Mouse (Mus musculus): ENCODE results near the gene Med27.

Med27 gene

DNA sequence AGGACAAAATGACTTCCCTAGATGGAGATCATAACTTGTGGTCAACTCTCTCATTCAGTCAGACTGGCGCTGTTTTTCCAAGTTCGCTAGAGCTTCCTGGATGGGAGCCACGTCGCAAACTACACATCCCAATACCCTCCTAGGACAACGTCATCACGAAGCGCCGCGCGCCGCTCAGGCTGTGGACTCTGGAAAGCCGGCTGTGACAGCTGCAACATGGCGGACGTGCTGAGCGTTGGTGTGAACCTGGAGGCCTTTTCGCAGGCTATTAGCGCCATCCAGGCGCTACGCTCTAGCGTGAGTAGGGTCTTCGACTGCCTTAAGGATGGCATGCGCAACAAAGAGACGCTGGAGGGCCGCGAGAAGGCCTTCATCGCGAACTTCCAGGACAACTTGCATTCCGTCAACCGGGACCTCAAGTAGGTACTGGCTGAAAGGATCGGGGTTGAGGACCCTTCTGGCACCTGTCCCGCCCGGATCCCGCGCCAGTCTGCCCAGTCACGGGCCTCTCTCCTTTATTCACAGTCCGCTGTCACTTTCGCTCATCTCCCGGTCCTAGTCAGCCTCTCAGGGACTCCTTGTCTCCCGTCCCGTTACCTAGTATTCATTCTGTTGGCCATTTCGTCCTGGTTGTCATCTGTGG is at the start of gene Med27:
Gene Med27 (plus strand): TSS at position 191 of the 643 bp plus-strand sequence.
- DNase-seq = peak; percentile 97 to 98

DNA sequence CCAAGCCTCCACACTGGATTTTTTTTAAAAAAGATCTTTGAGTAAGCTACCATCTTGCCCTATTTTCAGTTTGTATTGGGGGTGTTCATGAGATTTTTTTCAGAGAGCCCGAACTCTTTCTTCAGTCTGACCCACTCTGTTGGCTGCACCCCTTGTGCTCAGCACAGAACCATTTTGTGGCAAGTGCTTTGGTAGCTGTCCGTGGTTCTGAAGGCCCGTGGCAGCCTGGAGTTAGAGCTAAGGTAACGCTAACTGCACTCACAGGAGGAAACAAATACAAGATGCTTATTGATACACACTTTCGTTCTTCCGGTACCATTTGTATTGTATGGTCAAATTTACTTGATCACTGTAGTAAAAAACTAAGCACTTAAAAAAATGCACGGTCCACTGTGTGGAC is 36.7 kb upstream of the Med27 start:
- no peak for DNase-seq

DNA sequence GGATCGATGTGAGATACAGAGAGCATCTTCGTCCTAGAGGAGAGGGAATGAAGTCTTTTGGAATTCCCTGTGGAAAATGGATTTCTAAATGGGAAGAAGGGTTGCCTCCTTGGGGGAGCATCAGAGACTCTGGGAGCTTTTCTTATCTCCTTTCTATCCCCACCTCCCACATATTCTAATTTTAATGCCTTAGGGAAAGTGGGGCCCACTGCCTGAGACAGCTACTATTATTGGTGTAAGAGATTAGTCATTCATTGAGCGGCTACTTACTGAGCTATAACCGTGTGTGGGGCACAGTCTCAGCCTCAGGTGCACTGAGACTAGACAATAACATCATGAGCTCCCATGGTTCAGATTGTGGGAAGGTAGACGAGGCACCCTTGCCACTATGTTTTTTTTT is 34.6 kb upstream of the Med27 start:
- no peak for DNase-seq

DNA sequence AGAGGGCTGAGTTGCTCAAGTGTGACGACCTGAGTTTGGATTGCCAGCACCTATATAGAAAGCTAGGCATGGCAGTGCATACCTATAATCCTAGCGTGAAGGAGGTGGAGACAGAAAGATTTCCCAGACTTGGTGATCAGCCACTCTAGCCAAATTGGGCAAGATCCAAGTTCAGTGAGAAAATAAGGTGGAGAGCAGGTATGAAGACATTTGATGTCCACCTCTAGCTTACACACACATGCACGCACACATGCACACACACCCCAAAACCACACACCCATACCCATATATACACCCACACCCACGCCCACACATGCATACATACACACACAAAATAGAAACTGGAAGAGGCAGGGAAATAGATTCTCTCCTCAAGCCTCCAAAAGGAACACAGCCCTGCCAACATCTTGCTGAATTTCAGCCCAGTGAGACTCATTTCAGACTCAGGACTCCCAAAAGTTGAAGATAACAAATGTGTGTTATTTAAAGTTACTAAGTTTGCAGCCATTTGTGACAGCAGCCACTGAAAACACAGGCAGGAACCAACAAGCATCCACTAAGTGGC is 28.6 kb upstream of the Med27 start:
- DNase-seq = no peak

DNA sequence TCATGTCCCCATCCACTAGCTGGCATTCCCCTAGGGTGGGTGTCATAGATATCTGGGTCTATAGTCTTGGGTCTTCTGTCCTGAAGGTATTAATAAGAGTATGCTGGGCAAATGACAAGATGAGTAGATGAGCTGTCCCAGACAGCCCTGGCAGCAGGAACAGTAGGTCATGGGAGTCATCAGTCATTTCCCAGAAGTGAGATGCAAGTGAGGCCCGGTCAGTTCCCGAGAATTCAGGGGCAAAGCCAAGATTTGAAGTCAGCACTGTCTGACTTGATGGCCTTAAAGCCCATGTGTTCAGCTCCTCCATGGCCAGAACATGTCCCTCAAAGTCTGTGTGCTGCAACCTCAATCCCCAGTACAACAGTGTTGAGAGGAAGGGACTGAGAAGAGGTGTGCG is 28.0 kb upstream of the Med27 start:
- no peak for DNase-seq

DNA sequence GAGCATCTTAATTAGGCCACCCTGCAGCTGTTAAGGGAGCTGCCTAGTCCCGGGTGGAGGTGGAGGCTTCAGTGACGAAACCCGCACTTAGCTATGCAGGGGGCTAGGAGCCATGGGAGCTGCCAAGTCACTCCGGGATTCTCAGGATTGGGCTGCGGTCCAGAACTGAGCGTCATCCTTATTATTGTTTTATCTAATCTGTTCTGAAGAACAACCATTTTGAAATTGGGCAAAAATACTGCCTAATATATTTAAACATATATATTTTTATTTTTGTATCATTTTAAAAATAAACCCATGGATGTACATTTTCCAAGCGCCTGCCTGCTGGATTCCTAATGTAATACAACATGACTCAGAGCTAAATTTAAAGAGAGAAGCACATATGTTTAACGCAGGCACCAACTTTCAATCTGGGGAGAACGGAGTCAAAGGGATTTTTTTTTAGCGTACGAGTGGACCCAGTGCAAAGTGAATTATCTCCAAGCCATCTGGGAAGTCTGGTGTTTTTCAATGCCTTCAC is 26.3 kb upstream of the Med27 start:
- DNase-seq = peak; percentile 35 to 53

DNA sequence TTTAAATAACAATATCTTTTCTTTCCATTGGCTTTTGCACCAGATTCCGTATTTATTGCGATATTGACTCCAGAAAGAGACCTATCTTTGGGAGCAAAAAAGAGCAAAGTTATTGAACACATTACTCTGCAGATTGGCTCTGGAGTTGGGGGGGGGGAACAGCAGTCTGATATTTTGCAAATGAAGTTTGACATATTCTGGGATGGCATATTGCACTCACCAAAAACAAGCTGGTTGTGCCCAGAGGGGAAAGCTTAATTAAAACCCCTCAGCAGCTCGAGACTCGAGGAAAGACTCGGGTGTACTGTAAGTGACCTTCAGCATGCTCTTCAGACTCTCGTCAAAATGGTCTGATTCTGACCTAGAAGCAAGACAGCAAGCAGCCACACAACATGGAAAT is 25.8 kb upstream of the Med27 start:
- no peak for DNase-seq

DNA sequence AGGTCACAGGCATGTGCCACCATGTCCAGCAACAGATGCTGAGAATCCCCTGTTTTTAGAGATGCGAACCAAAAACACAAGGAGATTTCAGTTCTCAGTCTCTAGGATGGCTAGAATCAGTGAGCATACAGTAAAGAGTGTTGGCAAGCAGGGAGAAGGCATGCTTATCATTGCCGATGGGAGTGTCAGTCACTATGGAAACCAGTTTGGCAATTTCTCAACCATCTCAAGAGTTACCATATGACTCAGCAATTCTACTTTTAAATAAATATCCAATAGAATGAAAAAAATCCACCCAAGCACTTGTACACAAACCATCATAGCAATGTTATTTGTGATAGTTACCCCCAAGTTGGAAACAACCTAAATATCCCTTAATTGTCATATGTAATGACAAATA is 22.2 kb upstream of the Med27 start:
- no peak for DNase-seq

DNA sequence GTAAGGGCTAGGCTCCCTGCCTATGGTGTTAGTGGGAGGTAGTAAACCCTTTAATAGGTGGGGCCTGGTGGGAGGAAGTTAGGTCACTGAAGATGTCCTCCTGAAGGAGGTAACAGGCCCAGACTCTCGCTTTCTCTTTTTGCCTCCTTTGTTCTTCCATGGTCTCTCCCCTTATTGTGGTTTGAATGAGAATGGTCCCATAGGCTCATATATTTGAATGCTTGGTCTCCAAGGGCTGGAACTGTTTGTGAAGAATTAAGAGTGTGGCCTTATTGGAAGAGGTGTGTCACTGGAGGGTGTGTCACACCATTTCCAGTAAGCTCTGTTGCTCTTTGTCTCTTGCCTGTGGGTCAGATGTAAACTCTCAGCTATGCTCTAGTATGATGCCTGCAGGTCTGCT is 16.1 kb upstream of the Med27 start:
- DNase-seq = no peak

DNA sequence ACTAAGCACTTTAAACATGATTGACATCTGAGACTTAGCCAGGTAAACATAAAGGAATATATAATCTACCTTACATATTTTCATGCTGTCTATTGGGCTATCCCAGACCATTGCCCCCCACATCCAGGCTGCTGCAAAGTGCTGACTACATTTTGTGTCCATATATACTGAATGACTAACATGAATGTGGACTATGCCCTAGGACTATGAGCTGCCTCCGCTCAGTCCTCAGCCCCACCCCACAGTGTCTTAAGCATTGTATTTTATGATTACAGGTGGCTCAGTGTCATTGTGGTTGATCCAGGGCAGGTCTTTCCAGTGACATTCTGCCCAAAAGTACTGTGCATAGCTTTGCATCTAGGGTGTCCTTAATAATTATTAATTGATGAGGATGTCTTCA is 8.2 kb upstream of the Med27 start:
- no peak for DNase-seq

DNA sequence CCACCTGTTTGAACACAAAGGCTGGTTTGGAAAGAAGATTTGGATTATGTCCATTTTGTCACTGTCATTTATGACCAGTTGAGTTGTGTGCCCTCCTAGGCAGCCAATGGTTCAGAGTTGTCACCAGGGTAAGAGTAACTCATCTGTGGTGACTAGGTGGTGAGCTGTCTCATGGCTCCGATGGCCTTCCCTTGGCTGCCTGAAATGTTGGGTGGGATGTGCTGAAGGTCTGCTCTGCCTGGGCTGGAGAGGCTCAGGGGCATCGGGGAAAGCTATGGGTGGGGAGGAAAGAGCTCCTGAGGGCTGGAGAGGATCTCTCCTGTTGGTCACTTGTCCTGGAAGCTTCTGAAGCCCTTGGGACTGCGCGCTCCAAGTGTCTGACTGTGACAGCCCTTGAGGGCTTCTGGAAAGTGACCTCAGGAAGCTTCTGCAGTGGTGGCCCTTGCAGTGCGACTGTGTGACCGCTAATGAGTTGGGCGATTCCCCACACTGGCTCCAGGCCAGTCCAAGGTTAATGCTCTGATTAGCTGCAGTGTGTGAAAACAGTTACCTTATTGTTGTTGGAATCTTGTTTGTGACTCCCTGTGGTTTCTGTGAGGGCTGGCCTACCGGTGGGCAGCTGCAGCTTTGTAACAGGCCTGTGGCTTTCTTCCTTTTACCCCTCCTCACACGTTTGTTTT is 12.2 kb downstream of the Med27 start:
- peak in 1 of 2 experiments; percentile 20 for DNase-seq

DNA sequence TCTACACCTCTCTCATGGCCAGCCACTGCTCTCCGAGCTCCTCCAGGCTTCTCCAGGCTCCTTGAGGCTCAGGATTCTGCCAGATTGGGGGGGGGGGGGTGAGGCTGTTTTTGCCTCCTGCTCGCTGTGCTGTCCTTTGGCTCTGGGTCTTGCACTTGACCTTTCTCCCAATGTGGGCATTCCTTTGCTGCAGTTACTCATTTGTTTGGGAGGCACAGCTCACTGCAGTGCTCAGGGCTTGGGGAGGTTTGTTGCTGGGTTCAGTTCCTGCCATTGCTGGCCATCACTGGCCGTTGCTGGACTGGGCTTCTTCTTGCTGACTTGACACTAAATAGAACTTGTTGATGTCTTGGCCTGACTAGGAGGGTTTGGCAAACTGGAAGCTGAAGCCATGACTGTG is 14.3 kb downstream of the Med27 start:
- no peak for DNase-seq

DNA sequence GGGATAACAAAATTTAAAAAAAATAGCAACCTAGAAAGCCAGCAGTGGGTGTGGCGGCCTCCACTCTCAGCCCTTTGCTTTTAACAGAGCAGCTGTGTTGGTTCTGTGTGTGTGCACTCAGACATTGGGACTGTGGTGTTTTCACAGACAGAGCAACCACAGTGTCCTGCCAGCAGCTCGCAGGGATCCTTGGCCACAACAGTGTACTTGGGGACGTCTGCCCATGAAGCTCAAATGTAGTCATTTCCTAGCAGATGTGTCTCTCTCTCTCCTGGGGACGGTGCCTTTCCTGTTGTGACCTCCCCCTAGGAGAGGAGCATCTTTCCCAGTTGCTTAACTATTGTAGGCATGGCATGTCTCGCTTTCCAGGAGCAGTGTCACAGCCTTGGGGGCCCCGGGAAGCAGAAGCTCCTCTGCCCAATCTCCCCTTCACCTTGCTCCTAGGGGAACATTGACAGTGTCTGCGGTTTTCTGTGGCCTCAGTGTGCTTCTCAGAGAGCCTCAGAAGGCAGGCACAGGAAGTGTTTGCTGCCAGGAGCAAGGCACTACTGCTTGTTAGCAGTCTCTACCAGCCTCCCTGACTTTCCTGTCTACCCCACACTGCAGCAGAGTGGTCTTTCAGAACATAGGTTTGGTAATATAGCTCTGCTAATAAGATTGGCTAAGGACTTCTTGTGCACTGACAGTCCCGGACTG is 18.5 kb downstream of the Med27 start:
- DNase-seq = no peak

DNA sequence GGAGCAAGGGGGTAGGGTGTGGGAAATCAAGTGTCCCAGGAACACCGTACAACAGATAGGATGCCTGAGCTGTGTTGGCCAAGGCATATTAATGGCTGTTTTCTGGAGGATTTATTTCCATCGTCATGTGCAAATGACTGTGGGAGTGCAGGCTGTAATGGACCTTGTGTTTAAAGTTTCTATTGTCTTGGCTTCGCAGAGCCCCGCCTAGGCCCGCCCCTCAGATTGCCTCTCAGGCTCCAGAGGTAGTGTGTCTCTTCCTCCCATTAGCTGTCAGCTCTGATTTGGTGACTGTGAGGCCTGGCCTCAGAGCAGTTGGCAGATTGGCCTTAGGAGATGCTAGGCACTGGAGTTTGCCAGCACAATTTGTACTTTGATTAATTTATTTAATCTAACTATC is 22.1 kb downstream of the Med27 start:
- no peak for DNase-seq

DNA sequence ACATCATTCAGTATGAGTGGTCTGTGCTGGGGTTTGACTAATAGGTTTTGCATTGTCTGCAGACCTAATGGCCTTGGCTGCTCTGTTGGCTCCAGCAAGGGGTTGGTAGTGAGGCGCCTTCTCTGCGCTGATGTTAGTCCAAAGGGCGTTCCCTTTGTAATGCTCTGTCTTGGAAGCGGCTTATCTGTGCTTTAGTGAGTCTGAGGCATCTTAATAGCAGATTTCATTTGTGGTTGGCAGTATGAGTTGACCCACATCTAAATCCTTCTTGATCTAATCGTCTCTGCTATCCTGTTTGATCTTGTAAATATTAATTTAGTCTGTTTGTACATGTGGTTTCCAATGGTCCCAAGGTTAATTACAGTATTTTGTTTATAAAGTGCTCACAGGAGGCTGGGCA is 25.6 kb downstream of the Med27 start:
- DNase-seq = no peak

DNA sequence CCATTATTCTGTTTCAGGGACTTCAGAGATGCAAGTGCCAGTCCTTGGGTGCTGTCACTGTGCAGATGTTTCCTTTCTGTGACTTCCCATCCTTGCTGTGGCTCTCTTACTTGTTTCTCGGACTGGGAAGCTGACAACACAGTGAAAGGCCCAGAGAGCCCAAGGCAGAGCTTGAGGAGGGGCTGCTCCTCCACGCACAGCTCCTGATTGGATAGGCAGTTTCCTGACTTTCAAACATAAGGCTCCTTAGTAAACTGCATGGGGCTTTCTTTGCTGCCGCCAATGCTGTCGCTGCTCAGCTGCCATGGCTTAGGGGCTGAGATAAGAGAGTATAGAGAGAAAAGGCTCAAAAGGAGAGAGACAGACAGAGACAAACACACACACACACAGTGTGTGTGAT is 35.1 kb downstream of the Med27 start:
- DNase-seq = no peak

DNA sequence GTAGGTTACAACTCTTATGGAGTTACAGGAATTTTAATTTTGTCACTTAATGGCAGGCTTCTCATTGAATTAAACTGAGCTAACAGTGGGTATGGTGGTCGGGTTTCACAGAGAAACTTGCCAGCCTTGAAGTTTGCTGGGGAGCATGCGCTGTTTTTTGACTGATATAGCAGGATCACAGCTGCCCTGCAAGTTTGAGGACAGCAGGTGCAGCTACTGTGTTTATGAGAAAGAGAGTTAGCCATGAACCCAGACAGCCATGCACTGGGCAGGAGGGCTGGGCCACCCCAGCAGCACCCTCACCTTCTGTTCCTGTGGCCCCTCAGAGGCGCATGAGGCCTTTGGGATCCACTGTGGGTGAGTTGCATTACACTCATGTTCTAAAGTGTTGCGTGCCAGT is 36.0 kb downstream of the Med27 start:
- DNase-seq = no peak

DNA sequence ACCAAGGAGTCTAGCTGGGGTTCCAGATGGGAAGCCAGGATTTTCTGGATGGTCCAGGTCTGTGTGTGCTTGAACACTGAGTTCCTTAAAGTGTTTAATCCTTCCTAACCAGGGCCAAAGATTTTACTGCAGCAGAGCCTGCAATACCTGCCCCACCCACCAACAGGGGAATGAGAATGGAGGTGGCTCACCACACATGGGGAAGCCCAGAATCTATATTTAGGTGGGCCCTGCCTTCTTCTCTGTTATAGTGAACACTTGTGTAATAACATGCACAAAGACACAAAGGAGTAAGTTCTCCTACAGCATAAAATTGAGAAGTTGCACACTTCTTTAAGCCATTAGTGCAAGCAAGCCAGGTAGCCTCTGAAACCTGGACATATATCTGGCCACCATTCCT is 36.5 kb downstream of the Med27 start:
- DNase-seq = no peak

DNA sequence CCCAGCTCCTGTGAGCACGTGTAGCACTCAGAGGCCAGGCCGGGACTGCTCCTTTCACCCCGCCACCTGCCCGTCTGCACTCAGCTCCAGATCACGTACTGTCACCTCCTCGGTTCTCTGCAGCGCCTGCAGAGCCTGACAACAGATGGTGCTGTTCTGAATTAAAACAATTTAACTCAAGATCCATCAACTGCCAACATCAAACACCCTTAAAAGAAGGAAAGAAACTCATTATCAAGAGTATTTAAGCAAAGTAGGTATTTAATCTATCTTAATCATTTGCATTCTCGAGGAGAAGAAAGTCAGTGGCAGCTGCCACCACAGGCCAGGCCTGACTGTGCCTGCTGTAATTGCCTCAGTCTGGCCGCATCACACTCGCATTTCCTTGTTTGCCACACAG is 38.8 kb downstream of the Med27 start:
- DNase-seq = peak; percentile 54 to 66

DNA sequence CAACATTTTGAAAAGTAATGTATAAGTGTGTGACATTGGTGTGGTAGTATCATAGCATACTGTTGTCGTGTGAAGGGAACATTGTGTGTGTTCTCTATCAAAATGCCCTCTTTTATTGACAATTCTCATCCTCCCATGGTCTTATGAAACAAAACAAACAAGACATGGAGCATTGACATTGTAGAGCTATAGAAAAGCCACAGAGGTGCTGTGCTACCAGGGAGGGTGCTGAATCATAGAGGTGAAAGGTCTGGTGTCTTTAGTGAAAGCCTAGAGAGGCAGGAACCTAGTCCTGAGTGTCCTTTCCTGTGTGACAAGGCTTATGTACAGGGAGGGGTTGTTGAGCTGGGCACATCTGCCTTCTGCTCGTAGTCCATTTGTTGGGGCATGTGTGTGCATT is 40.6 kb downstream of the Med27 start:
- DNase-seq = no peak

DNA sequence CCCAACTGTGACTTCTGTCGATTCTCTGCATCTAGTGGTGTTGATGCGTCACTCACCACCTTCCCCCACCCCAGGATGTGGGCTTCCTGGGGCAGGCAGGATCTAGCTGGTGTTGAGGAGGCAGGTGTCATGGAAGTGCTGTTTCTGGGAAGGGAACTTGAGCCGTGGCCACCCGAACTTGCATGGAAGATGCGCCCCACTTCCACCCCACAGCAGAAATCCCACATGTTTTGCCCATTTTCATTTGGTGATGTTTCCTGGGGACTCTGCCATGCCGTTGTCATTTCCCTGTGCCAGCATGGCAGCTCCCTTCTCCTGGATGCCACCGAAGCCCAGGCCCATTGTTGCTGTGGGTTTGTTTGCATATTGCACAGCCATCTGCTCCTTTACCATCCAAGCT is 42.3 kb downstream of the Med27 start:
- DNase-seq = no peak

DNA sequence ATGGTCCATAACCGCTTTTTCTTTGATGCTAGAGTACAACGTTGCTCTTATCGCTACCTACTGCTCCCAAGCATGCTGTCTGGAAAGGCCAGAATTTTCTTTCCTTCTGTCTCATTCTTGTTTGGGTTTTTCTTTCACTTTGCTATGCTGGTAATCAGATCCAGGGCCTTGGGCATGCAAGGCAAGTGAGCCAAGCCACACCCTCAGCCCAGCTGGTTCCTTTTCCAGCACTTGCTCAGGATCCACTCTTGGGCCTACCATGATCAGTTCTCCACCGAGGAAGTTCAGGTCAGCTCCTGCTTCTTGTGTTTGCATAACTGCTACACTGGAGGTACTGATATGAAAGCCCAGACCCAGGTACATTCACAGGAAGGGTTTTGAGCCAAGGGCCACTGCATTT is 44.5 kb downstream of the Med27 start:
- DNase-seq = no peak

DNA sequence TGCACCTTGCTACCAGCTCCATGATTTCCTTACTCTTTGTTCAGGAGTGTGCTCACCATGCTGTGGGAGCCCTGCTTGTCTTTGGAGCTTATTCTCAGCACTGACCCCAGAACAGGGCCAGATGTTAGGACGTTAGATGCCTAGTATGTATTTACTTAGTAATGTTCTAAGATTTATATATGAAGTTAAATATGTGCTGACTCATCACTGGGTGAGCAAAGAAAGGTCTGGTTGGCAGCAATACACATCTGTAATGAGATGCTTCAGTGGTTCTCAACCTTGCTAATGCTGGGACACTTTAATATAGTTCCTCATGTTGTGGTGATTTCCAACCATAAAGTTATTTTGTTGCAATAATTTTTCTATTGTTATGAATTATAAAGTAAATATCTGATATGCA is 45.4 kb downstream of the Med27 start:
- DNase-seq = no peak

DNA sequence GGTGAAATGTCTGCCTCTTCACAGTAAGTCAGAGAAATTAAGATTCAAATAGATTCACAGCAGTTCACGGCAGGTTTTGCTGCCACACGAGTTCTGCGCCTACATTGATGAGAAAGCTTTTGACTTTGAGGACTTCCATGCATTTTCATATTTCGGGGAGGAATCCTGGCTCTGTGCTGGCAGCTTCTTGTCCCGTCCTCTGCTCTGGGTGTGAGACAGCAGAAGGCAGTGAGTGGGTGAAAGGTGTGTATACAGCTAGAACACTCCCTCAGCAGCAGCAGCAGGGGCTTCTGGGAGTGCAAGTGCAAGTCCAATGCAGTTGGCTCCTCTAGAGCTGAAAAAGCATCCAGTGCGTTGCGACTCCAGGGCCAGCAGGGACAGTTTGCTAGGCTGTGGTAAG is 53.6 kb downstream of the Med27 start:
- DNase-seq = no peak
